8 mouse cellular contexts compared by ENCODE assay signal in genomic region chr2:155472671-155473569, GRCm38 (mm10). TPM values are rescaled to one million over a fixed set of nuclear protein-coding genes. Genes with fewer than 3 reads are reported as not detected.
DNase-seq lines count a peak whose midpoint lies in the region; ATAC-seq and TF ChIP-seq lines count a peak whose summit lies in the region.

No protein-coding gene starts in this region.

- H3K9ac ChIP-seq in limb, embryonic 12.5 days (replicated peaks) = peak overlapping the region; percentile 97
- H3K9ac ChIP-seq in midbrain, embryonic 12.5 days (replicated peaks) = peak overlapping the region; percentile 96

- TF ChIP-seq CTCF in spleen, adult 2 months (IDR thresholded peaks at IDR 0.05; ENCODE audit: extremely low read depth, insufficient read depth, insufficient read length, insufficient replicate concordance) = no peak

- no peaks in the 10 kb centered on the region for H3K27me3 ChIP-seq in limb, embryonic 12.5 days
- no peaks in the 10 kb centered on the region for H3K27me3 ChIP-seq in midbrain, embryonic 12.5 days
- H3K27me3 ChIP-seq in spleen, adult 2 months (ENCODE audit: control insufficient read depth, insufficient read depth, low read length) = no peaks in the 10 kb centered on the region

- ATAC-seq in limb, embryonic 12.5 days (ENCODE audit: insufficient number of reproducible peaks, insufficient read depth, low FRiP score, low TSS enrichment, low read depth) = peak; percentile 39
- ATAC-seq in midbrain, embryonic 12.5 days (ENCODE audit: low FRiP score, low read depth) = peak; percentile 73

- peak; percentile 23 for DNase-seq in ovary, postnatal 10 days (ENCODE audit: low spot score)
- no peak for DNase-seq in ovary, adult 18-20 months (ENCODE audit: low spot score)
- peak; percentile 53 for DNase-seq in embryo, embryonic 10 days (ENCODE audit: low spot score)
- peak; percentile 42 for DNase-seq in gastrocnemius, postnatal 25 days
- DNase-seq in induced T-regulatory cell, adult 2 months (ENCODE audit: low read depth) = peak; percentile 62
- DNase-seq in spleen, adult 2 months (ENCODE audit: low read depth in 1 of 2, low spot score in 2 of 2) = peak in 1 of 2 experiments; percentile 17

- peaks cover 29% of the 10 kb centered on the region for H3K4me1 ChIP-seq in limb, embryonic 12.5 days (replicated peaks)
- H3K4me1 ChIP-seq in midbrain, embryonic 12.5 days = peaks cover 29% of the 10 kb centered on the region
- peaks cover 7% of the 10 kb centered on the region; the same call in 1 of the 2 replicates for H3K4me1 ChIP-seq in spleen, adult 2 months (ENCODE audit: control insufficient read depth, insufficient read depth, insufficient read length)

- no peak for TF ChIP-seq POLR2A in spleen, adult 2 months (IDR thresholded peaks at IDR 0.05; ENCODE audit: low read depth, low read length)

- H3K9me3 ChIP-seq in limb, embryonic 12.5 days = no peaks in the 10 kb centered on the region
- H3K9me3 ChIP-seq in midbrain, embryonic 12.5 days = no peaks in the 10 kb centered on the region

- under 1% methylated on average over 62 of the region's 71 CpGs for WGBS in limb, embryonic 12.5 days
- WGBS in midbrain, embryonic 12.5 days = 2% methylated on average over 31 of the region's 71 CpGs
- 2% methylated on average over 37 of the region's 71 CpGs for WGBS in spleen, adult 2 months

- no peaks in the 10 kb centered on the region for H3K36me3 ChIP-seq in limb, embryonic 12.5 days
- H3K36me3 ChIP-seq in midbrain, embryonic 12.5 days = no peaks in the 10 kb centered on the region
- H3K36me3 ChIP-seq in spleen, adult 2 months (ENCODE audit: control insufficient read depth, insufficient read depth, low read length) = no peaks in the 10 kb centered on the region

- peak overlapping the region; percentile 72 for H3K4me2 ChIP-seq in limb, embryonic 12.5 days
- H3K4me2 ChIP-seq in midbrain, embryonic 12.5 days (replicated peaks) = peak overlapping the region; percentile 82

- peak overlapping the region; percentile 91 for H3K27ac ChIP-seq in limb, embryonic 12.5 days
- peak overlapping the region; percentile 91 for H3K27ac ChIP-seq in midbrain, embryonic 12.5 days (replicated peaks)
- peak overlapping the region; percentile 51; the same call in 1 of the 2 replicates for H3K27ac ChIP-seq in spleen, adult 2 months (ENCODE audit: insufficient read depth, low read length)

- peak overlapping the region; percentile 94 for H3K4me3 ChIP-seq in limb, embryonic 12.5 days (replicated peaks)
- H3K4me3 ChIP-seq in midbrain, embryonic 12.5 days = peak overlapping the region; percentile 96
- peak overlapping the region; percentile 79 for H3K4me3 ChIP-seq in spleen, adult 2 months (ENCODE audit: extremely low read depth, insufficient read depth, insufficient read length)

RNA-seq across cellular contexts. Expression of gene Ncoa6, which starts 0.8 kb away (rescaled TPM):
- 10 to 100 TPM; 13.0 to 13.8 TPM for total RNA-seq in gastrocnemius, postnatal 25 days (2021)
- polyA plus RNA-seq in limb, embryonic 12.5 days (2016; fragmentation: Nextera tagmentation; extraction: Ambion mirVana) = 24.0 and 29.1 TPM in 2 replicates
- 32.7 and 36.0 TPM in 2 replicates for polyA plus RNA-seq in midbrain, embryonic 12.5 days (2016; fragmentation: Nextera tagmentation; extraction: Ambion mirVana)
- 41.8 and 59.8 TPM in 2 replicates for polyA plus RNA-seq in spleen, adult 2 months (2012; rRNA removed)

RNA-seq across cellular contexts. Expression of gene Acss2, which starts 44.8 kb away (rescaled TPM):
- 10 to 100 TPM; 27.0 to 31.2 TPM for total RNA-seq in gastrocnemius, postnatal 25 days (2021)
- polyA plus RNA-seq in limb, embryonic 12.5 days (2016; fragmentation: Nextera tagmentation; extraction: Ambion mirVana) = 12.1 and 14.8 TPM in 2 replicates
- 25.9 and 27.3 TPM in 2 replicates for polyA plus RNA-seq in midbrain, embryonic 12.5 days (2016; fragmentation: Nextera tagmentation; extraction: Ambion mirVana)
- polyA plus RNA-seq in spleen, adult 2 months (2012; rRNA removed) = 13.1 TPM in 2 replicates

RNA-seq across cellular contexts. Expression of gene Ggt7, which starts 45.1 kb away (rescaled TPM):
- total RNA-seq in gastrocnemius, postnatal 25 days (2021) = under 1 TPM; 0.41 to 0.80 TPM
- polyA plus RNA-seq in limb, embryonic 12.5 days (2016; fragmentation: Nextera tagmentation; extraction: Ambion mirVana) = 5.5 and 7.8 TPM in 2 replicates
- polyA plus RNA-seq in midbrain, embryonic 12.5 days (2016; fragmentation: Nextera tagmentation; extraction: Ambion mirVana) = 38.3 and 41.2 TPM in 2 replicates
- 8.1 and 9.6 TPM in 2 replicates for polyA plus RNA-seq in spleen, adult 2 months (2012; rRNA removed)
